Mouse (Mus musculus) small intestine, adult 2 months (tissue): ENCODE results near the gene B3gat1. TPM values are rescaled to one million over a fixed set of nuclear protein-coding genes. Genes with fewer than 3 reads are reported as not detected.

ENCODE experiments used
- H3K27ac ChIP-seq: fragments of 200-500 bp; 2 replicates; pipeline ENCODE4 v1.5.1; 2012; ENCODE audit warnings: low read depth, low read length, control low read depth, inconsistent platforms; ENCODE audit not compliant: insufficient read depth
- H3K27me3 ChIP-seq: fragments of 200-500 bp; 2 replicates; pipeline ENCODE4 v1.6.1; 2012; ENCODE audit warnings: mild to moderate bottlenecking, moderate library complexity, low read length, inconsistent platforms; ENCODE audit not compliant: control insufficient read depth, insufficient read depth
- H3K36me3 ChIP-seq: fragments of 200-500 bp; 2 replicates; pipeline ENCODE4 v1.6.1; 2012; ENCODE audit warnings: mild to moderate bottlenecking, low read length, control low read depth, inconsistent platforms; ENCODE audit not compliant: control insufficient read depth, insufficient read depth
- H3K4me1 ChIP-seq: fragments of 200-500 bp; 2 replicates; pipeline ENCODE4 v1.6.1; 2012; ENCODE audit warnings: low read length, inconsistent platforms, mixed read lengths; ENCODE audit not compliant: control insufficient read depth, insufficient read depth, insufficient read length
- H3K4me3 ChIP-seq: fragments of 200-500 bp; 2 replicates; pipeline ENCODE4 v1.5.1; 2012; ENCODE audit warnings: low read depth, mild to moderate bottlenecking, control low read depth, inconsistent platforms, low read length, moderate library complexity
- CTCF ChIP-seq: fragments of 200-500 bp; IDR thresholded peaks from 2 replicates; pipeline ENCODE4 v1.5.1; 2012; ENCODE audit warnings: low read depth, mild to moderate bottlenecking, control low read depth, inconsistent platforms, low read length, moderate library complexity, mixed read lengths; ENCODE audit not compliant: insufficient replicate concordance, insufficient read length; ENCODE audit errors: extremely low read depth
- POLR2A ChIP-seq: fragments of 200-500 bp; IDR thresholded peaks from 2 replicates; pipeline ENCODE4 v1.6.1; 2012; ENCODE audit warnings: low read depth, mild to moderate bottlenecking, control low read depth, inconsistent platforms, low read length, moderate library complexity
- WGBS: fragments of 180-500 bp; shearing (Covaris S2); methylation state at CpG from one replicate; pipeline ENCODE4 v1.1.7; 2018; 5-methylcytosine and 5-hydroxymethylcytosine counted together
- polyA plus RNA-seq: library from polyadenylated mRNA; depleted of rRNA; stranded (reverse); fragments of >200 nt; gene quantifications from 2 replicates; pipeline ENCODE4 v1.2.3, GENCODE M21; 2012

Gene B3gat1
- polyA plus RNA-seq, 1 experiment, result not detected

DNA sequence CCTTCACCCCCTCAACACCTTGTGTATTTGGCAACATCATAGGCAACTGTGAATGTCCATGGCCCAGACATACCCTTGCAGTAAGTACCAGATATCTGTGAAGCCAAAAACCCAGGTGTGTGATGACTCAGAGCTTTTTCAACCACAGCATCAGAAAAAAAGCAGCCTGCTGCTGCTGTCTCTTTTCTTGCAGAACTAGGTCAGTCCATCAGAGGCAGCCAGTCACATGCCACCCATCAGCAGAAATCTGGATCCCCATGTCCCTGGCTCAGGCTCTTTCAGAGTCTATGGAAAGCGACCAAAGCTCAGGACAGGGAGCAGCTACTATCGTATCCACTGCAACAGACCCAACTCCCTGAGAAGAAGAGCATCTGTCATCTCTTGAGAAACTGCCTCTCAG, 33.2 kb upstream of the B3gat1 start:
- Histone ChIP-seq H3K4me3 (no peak overlapping the region), H3K36me3 (no peaks in the 10 kb centered on the region), H3K27me3 (no peaks in the 10 kb centered on the region), H3K4me1 (no peaks in the 10 kb centered on the region), H3K27ac (no peak overlapping the region)
- TF ChIP-seq CTCF (no peak), POLR2A (no peak)
- 74% methylated on average over 2 of the region's 2 CpGs for WGBS

DNA sequence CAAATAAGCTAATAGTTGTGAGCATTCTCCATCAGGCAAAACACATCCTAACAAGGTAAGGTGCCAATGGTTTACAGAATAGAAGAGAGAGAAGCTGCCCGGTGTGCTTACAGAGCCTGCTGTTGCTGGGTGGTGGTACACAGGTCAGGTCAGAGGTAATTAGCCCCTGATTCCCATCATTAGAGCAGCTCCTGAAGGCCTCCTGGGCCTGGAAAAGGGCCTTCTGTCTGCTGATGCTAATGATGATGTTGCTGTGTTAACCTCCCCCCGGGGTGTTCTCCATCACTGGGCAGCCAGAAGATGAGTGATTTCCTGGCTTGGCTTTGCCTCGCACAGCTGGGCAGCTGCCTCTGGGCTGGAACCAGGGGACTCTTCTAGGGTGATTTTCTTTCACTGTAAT, 15.1 kb upstream of the B3gat1 start:
- H3K36me3 ChIP-seq, result no peaks in the 10 kb centered on the region
- TF ChIP-seq POLR2A (no peak), CTCF (no peak)
- H3K27me3 ChIP-seq, result no peaks in the 10 kb centered on the region
- no peak overlapping the region for H3K27ac ChIP-seq
- WGBS, result 76% methylated on average over 3 of the region's 3 CpGs
- H3K4me1 ChIP-seq, result no peaks in the 10 kb centered on the region
- H3K4me3 ChIP-seq, result no peak overlapping the region

DNA sequence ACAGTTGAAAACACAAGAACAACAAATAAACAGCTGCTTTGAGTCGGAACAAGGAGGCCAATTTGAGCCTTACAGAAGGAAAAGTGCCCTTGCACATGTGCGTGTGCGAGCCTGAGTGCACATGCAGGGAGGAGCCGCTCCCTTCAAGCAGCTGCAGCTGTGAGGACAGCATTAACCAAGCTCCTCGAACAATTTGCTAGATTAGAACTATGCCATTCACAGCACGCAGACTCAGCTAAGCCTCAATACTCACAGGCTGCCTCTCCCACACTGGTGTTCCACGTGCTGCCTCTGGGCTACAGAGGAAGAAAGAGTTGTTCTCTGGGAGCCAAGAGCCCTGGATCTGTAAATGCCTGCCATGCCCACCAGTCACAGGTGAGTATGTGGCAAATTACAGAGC, 11.8 kb upstream of the B3gat1 start:
- no peaks in the 10 kb centered on the region for H3K36me3 ChIP-seq
- H3K4me3 ChIP-seq, result no peak overlapping the region
- H3K4me1 ChIP-seq, result no peaks in the 10 kb centered on the region
- TF ChIP-seq CTCF (no peak), POLR2A (no peak)
- H3K27me3 ChIP-seq, result no peaks in the 10 kb centered on the region
- WGBS, result 69% methylated on average over 7 of the region's 7 CpGs
- no peak overlapping the region for H3K27ac ChIP-seq

DNA sequence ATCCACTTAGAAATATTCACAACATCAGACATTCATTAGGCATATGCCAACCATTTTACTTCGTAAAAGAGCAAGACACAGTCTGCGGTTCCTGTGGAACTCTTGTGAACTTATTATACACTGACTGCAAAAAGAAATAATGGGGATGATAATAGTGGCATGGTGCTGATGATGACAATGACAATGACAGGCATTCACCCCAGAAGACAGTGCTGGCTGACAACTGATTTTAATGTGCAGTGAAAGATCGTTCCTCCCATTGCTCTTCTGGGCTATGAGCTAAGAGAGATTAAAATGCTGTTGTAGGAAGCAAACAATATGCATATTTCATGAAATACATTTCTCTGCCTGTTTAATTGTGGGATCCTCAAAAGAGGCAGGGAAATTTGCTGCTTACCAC, 7.8 kb upstream of the B3gat1 start:
- TF ChIP-seq POLR2A, result no peak
- no peak for TF ChIP-seq CTCF
- no peaks in the 10 kb centered on the region for H3K36me3 ChIP-seq
- no peak overlapping the region for H3K27ac ChIP-seq
- no peaks in the 10 kb centered on the region for H3K27me3 ChIP-seq
- H3K4me1 ChIP-seq, result no peaks in the 10 kb centered on the region
- no peak overlapping the region for H3K4me3 ChIP-seq
- 88% methylated on average over 3 of the region's 3 CpGs for WGBS

DNA sequence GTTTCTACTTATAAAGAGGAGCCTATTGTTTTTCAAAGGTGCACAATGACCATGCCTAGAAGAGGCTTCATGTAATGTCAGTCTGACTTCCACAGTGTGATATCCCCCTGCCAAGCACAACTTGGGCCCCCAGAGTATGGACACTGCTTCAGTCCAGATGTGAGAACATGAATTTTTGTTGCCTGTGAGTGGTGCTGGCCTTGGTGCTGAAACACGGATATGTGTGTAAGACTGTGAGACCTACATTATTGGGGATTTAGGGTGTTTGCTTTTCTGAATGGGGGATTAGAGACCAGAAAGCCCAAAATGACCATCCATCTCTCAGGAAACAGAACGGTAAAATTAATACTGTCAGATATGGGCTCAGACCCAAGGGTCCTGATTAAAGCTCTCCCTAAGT, 6.1 kb upstream of the B3gat1 start:
- WGBS, result 37% methylated on average over 2 of the region's 2 CpGs
- TF ChIP-seq CTCF (no peak), POLR2A (no peak)

DNA sequence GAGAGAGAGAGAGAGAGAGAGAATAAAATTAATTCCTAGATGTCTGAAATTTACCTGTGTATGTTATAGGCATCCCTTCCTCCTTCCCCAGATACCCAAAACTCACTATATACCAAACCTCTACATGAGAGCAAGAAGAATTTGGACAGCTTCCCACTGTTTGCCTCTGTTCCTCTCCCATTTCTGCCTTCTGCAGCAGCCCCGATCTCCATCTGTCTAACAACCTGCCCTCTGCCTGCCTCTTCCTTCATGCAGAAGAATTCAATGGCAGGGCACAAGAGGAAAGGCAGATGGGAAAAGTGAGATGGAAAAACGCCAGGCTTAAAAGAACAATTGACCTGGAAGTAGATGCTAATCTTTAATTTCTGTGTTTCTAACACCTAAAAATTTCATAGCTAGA, 5.0 kb upstream of the B3gat1 start:
- H3K36me3 ChIP-seq, result no peaks in the 10 kb centered on the region
- no peak for TF ChIP-seq CTCF
- TF ChIP-seq POLR2A, result no peak
- H3K4me3 ChIP-seq, result no peak overlapping the region
- H3K4me1 ChIP-seq, result no peaks in the 10 kb centered on the region
- no peak overlapping the region for H3K27ac ChIP-seq
- peaks cover 1% of the 10 kb centered on the region; the same call in 1 of the 2 replicates for H3K27me3 ChIP-seq
- 78% methylated on average over 2 of the region's 2 CpGs for WGBS

More for the DNA sequence above, 6.1 kb upstream of the B3gat1 start:
- Histone ChIP-seq H3K4me1 (no peaks in the 10 kb centered on the region), H3K27ac (no peak overlapping the region), H3K36me3 (no peaks in the 10 kb centered on the region), H3K27me3 (no peaks in the 10 kb centered on the region), H3K4me3 (no peak overlapping the region)

DNA sequence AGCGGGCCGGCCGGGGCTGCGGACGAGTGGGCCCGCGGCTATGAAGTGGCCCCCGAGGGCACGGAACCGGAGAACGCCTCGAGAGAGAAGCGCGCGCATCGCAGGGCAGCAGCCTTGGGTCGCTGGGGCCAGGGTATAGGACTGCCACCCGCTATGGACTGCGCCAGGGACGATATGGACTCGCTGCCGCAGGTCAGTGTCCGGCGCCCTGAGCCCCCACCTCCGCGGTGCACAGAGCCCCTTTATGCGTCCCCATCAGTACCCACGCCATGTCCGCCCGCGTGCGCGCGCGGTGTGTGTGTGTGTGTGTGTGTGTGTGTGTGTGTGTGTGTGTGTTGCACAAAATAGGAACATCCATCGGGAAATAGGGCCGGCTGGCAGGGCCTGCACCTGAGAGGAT, 458 bp downstream of the B3gat1 start:
- WGBS, result 5% methylated on average over 37 of the region's 37 CpGs
- H3K4me1 ChIP-seq, result no peaks in the 10 kb centered on the region
- H3K4me3 ChIP-seq, result no peak overlapping the region
- H3K27me3 ChIP-seq, result peaks cover 6% of the 10 kb centered on the region; the same call in 1 of the 2 replicates
- H3K36me3 ChIP-seq, result no peaks in the 10 kb centered on the region
- H3K27ac ChIP-seq, result no peak overlapping the region
- TF ChIP-seq POLR2A (no peak), CTCF (no peak)

DNA sequence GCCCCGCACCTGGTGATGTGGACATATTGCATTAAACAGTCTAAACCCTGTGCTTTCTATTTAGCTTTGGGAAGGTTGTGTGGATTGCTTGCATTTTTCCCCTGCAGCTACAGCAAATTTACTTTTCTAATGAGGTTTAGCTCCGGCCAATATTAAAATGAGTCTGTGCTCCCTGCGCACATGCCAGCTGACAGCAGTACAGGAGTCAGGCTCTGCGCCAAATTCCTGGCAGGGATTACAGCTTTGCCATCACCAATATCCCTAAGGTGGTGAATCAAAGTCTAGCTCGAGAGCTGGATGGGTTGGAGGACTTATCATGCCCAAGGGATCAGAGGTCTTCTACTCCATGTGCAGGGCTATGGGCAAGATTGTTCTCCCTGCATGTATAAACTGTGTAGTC, 3.6 kb downstream of the B3gat1 start:
- H3K4me3 ChIP-seq, result no peak overlapping the region
- TF ChIP-seq CTCF, result no peak
- no peak for TF ChIP-seq POLR2A
- no peak overlapping the region for H3K27ac ChIP-seq
- no peaks in the 10 kb centered on the region for H3K36me3 ChIP-seq
- 68% methylated on average over 5 of the region's 5 CpGs for WGBS
- no peaks in the 10 kb centered on the region for H3K4me1 ChIP-seq
- peaks cover 6% of the 10 kb centered on the region; the same call in 1 of the 2 replicates for H3K27me3 ChIP-seq
